ENCODE assay signal across 11 mouse cellular contexts in genomic region chr3:152494667-152495360, GRCm38 (mm10).
A peak's percentile ranks its signal among the peaks of the same experiment; 100 is the strongest.
DNase-seq lines count a peak whose midpoint lies in the region; ATAC-seq lines count a peak whose summit lies in the region.
"Had no signal": no experiment of that assay in that cellular context is flagged by ENCODE, and none has a peak within 500 bp of the region (broad histone marks: within the 10 kb centered on the region; RNA-seq: fewer than 3 reads in every experiment).

No protein-coding gene starts in this region.

- no peaks in the 10 kb centered on the region for H3K36me3 ChIP-seq in neural tube, embryonic 11.5 days (ENCODE audit: control insufficient read depth, insufficient read depth, low read length)

- ATAC-seq in neural tube, embryonic 11.5 days (ENCODE audit: insufficient read depth, low FRiP score, low TSS enrichment), result 0 out of 2 replicates have a peak, but pooled peaks have one; percentile 35
- ATAC-seq: liver, postnatal 0 days had no signal

- H3K9ac ChIP-seq in neural tube, embryonic 11.5 days (ENCODE audit: low read length), result no peak overlapping the region
- H3K9ac ChIP-seq: liver, postnatal 0 days had no signal

- H3K4me1 ChIP-seq in neural tube, embryonic 11.5 days (ENCODE audit: control insufficient read depth, insufficient read depth, low read length), result no peaks in the 10 kb centered on the region

- no peak overlapping the region for H3K4me2 ChIP-seq in neural tube, embryonic 11.5 days (ENCODE audit: low read depth)

- no peak overlapping the region for H3K27ac ChIP-seq in neural tube, embryonic 11.5 days (ENCODE audit: low read depth, low read length)
- H3K27ac ChIP-seq: heart, adult 2 months had no signal

- H3K9me3 ChIP-seq in neural tube, embryonic 11.5 days (ENCODE audit: control insufficient read depth, low read length), result no peaks in the 10 kb centered on the region

- H3K27me3 ChIP-seq in neural tube, embryonic 11.5 days (ENCODE audit: control insufficient read depth, insufficient read depth, low read length), result no peaks in the 10 kb centered on the region

- H3K4me3 ChIP-seq in neural tube, embryonic 11.5 days (ENCODE audit: low read depth, low read length), result no peak overlapping the region
- H3K4me3 ChIP-seq: heart, adult 2 months had no signal

- peak; percentile 44 for DNase-seq in embryo, embryonic 10.5 days (ENCODE audit: low spot score)
- DNase-seq in embryo, embryonic 10 days (ENCODE audit: low spot score), result no peak
- no peak for DNase-seq in neural tube, embryonic 11.5 days (ENCODE audit: low spot score)
- no peak for DNase-seq in neural tube, embryonic 10.5 days (ENCODE audit: extremely low spot score, low spot score)
- DNase-seq in mesoderm, embryonic 11.5 days (ENCODE audit: low read depth, low spot score), result peak; percentile 32
- peak; percentile 60 for DNase-seq in retina, postnatal 1 day
- no peak for DNase-seq in adrenal gland, postnatal 25 days
- no peak for DNase-seq in gastrocnemius, postnatal 36 days
- DNase-seq: heart, adult 2 months; kidney, postnatal 36 days; liver, postnatal 0 days had no signal

- intact Hi-C loops in gastrocnemius, postnatal 36 days (cut with DNase I), result no loop called here

- 41% methylated on average over 12 of the region's 12 CpGs for WGBS in neural tube, embryonic 11.5 days

Comparison
In these comparisons a context has a peak if more than half of its experiments do, and no peak if none do; other contexts are left out.
1. DNase-seq: peak in embryo, embryonic 10.5 days (single experiment), mesoderm, embryonic 11.5 days (single experiment) and retina, postnatal 1 day (single experiment); none in embryo, embryonic 10 days (single experiment), neural tube, embryonic 11.5 days (single experiment), neural tube, embryonic 10.5 days (single experiment), adrenal gland, postnatal 25 days (single experiment) and gastrocnemius, postnatal 36 days (0 of 2).